Mouse (Mus musculus) brain, embryonic 14.5 days (tissue): ENCODE data around the gene Prss32.

Experiments
- CTCF ChIP-seq: fragments of 200-500 bp; IDR thresholded peaks from 2 replicates; pipeline ENCODE4 v1.5.1; 2012; ENCODE audit warnings: inconsistent platforms, mild to moderate bottlenecking, moderate library complexity, borderline replicate concordance; ENCODE audit not compliant: insufficient read depth, insufficient read length; ENCODE audit errors: extremely low read depth
- POLR2A ChIP-seq: fragments of 200-500 bp; IDR thresholded peaks from 2 replicates; pipeline ENCODE4 v1.6.1; 2012; ENCODE audit warnings: mild to moderate bottlenecking, inconsistent platforms, borderline replicate concordance; ENCODE audit not compliant: poor library complexity, insufficient read depth, insufficient read length, severe bottlenecking; ENCODE audit errors: extremely low read depth

DNA sequence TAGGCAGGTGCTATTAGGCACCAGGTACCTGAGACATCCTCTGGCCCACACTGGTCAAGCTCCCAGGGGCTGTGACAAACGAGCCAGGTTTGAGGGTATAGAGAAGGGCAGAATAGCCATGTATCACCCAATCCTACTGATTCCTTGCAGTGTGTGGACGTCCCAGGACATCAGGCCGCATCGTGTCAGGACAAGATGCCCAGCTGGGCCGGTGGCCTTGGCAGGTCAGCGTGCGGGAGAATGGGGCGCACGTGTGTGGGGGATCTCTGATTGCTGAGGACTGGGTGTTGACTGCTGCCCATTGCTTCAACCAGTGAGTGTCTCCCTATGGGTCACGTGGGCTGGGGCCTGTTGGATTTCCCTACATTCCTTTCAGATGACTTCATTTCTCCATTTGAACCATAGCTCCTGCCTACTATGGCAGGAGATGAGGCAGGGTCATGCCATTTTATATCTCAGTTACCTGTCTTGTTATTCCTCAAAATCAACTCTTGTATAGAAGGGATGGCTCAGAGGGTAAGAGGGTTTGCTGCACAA lies 10.6 kb downstream of the Prss32 start:
- no peak for TF ChIP-seq CTCF
- no peak for TF ChIP-seq POLR2A
